Mouse (Mus musculus): ENCODE results near the gene Sorcs2. TPM values are rescaled to one million over a fixed set of nuclear protein-coding genes. Genes with fewer than 3 reads are reported as not detected.

Gene Sorcs2
- total and polyA plus RNA-seq, 3 experiments: 0.42 to 1.6 (median 0.46) TPM

DNA sequence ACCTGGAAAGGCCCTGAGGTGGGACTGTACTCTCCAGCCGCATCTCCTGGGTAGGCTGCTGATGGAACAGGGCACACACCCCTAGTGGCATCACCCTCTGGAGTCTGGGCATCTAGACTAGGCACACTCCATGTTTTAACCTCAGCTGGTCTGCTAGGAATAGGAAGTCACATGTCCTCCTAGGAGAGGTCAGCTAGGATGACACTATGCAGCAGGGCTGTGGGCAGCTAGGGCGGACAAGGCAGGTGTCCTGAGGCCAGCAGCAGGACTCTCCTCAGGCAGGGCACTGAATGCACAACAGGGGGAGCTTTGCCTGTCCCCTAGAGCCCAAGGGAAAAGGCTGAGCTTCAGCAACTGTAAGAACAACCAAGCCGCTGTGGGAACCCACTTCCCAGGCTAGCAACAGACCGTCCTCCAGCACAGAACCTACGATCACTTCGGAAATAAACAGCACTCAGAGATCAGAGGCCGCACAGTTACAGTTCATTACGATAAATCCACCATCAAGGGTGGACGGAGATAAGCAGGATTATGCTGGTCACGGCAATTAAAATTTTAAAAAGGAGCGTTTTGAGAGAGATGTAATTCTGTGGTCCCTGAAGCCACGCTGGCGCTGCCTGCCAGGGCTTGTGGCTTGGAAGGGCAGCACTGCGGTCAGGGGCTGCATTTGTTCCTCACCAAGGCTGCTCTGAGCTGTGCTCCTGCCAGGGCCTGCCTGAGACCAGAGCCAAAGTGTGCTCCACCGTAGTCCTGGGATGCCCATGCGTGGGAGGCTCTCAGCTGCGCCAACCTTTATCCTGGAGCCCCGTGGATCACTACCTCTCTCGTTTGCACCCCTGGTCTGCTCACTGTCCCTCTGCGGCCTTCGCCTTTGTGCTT is 232.3 kb downstream of the Sorcs2 start:
- no peaks in the 10 kb centered on the region for H3K36me3 ChIP-seq (replicated peaks in 1 of 2; ENCODE audit: control insufficient read depth in 1 of 2, insufficient read depth in 1 of 2, low read length in 1 of 2)
- H3K4me2 ChIP-seq (ENCODE audit: insufficient read depth, low read depth, poor library complexity, severe bottlenecking): no peak overlapping the region
- H3K27me3 ChIP-seq (replicated peaks): peaks cover 42% of the 10 kb centered on the region
- no peaks in the 10 kb centered on the region for H3K79me2 ChIP-seq (replicated peaks; ENCODE audit: control insufficient read depth, extremely low read depth, insufficient read depth, poor library complexity, severe bottlenecking)
- TF ChIP-seq UBTF (IDR thresholded peaks at IDR 0.05; ENCODE audit: low read depth, low read length): no peak
- no peak overlapping the region for H3K4me3 ChIP-seq (replicated peaks in 1 of 3; ENCODE audit: low read depth in 2 of 3, low read length in 2 of 3, poor library complexity in 1 of 3)
- dilution Hi-C loops (cut with MboI; ENCODE audit: extremely low pct_ligation_motif_present, extremely low pct_unique_long_range_greater_than_20kb, low sequenced_read_pairs): no loop called here
- no peak overlapping the region for H3K9ac ChIP-seq (ENCODE audit: insufficient read depth, low read depth)
- in situ Hi-C loops (cut with MboI; ENCODE audit: low pct_ligation_motif_present, low pct_unique_long_range_greater_than_20kb, low sequenced_read_pairs): no loop called here
- no peak overlapping the region for H3K27ac ChIP-seq (ENCODE audit: insufficient read depth, low read depth)
- DNase-seq (ENCODE audit: extremely low read depth): no peak
- H3K9me3 ChIP-seq (replicated peaks; ENCODE audit: low read length): no peaks in the 10 kb centered on the region
- H3K4me1 ChIP-seq (ENCODE audit: control insufficient read depth in 1 of 2, insufficient read depth in 2 of 2): peaks cover 0 to 13% of the 10 kb centered on the region in 2 experiments; a peak in 2 of 4 replicates

- Histone ChIP-seq H3K4me2 (ENCODE audit: insufficient read depth, low read depth, poor library complexity, severe bottlenecking) (no peak overlapping the region), H3K4me1 (ENCODE audit: control insufficient read depth in 1 of 2, insufficient read depth in 2 of 2) (peaks cover 3 to 14% of the 10 kb centered on the region in 2 experiments; a peak in 2 of 4 replicates), H3K9me3 (replicated peaks; ENCODE audit: low read length) (no peaks in the 10 kb centered on the region), H3K4me3 (replicated peaks in 1 of 3; ENCODE audit: low read depth in 2 of 3, low read length in 2 of 3, poor library complexity in 1 of 3) (no peak overlapping the region), H3K27me3 (replicated peaks) (no peaks in the 10 kb centered on the region), H3K79me2 (replicated peaks; ENCODE audit: control insufficient read depth, extremely low read depth, insufficient read depth, poor library complexity, severe bottlenecking) (no peaks in the 10 kb centered on the region), H3K36me3 (replicated peaks in 1 of 2; ENCODE audit: control insufficient read depth in 1 of 2, insufficient read depth in 1 of 2, low read length in 1 of 2) (no peaks in the 10 kb centered on the region), H3K27ac (ENCODE audit: insufficient read depth, low read depth) (no peak overlapping the region), H3K9ac (ENCODE audit: insufficient read depth, low read depth) (no peak overlapping the region)
- in situ Hi-C loops (cut with MboI; ENCODE audit: low pct_ligation_motif_present, low pct_unique_long_range_greater_than_20kb, low sequenced_read_pairs): no loop called here
- dilution Hi-C loops (cut with MboI; ENCODE audit: extremely low pct_ligation_motif_present, extremely low pct_unique_long_range_greater_than_20kb, low sequenced_read_pairs): no loop called here
- TF ChIP-seq GABPA (IDR thresholded peaks at IDR 0.05; ENCODE audit: insufficient replicate concordance, low read depth, low read length) (no peak), CTCF (conservative IDR thresholded peaks at IDR 0.05 in 1 of 2, IDR thresholded peaks at IDR 0.05 in 1 of 2; ENCODE audit: low read depth in 2 of 2, low read length in 2 of 2) (no peak), PAX5 (IDR thresholded peaks at IDR 0.05; ENCODE audit: low read length) (no peak), JUND (conservative IDR thresholded peaks at IDR 0.05; ENCODE audit: low read depth, low read length) (no peak), EP300 (IDR thresholded peaks at IDR 0.05; ENCODE audit: low read length) (no peak), ZMIZ1 (IDR thresholded peaks at IDR 0.05; ENCODE audit: low read depth, low read length) (no peak), CHD1 (IDR thresholded peaks at IDR 0.05; ENCODE audit: low read depth, low read length) (no peak), MXI1 (IDR thresholded peaks at IDR 0.05; ENCODE audit: low read depth, low read length) (no peak), ELF1 (IDR thresholded peaks at IDR 0.05; ENCODE audit: low read depth, low read length) (no peak), POLR2AphosphoS2 (IDR thresholded peaks at IDR 0.05; ENCODE audit: low read depth, low read length) (no peak), CHD2 (IDR thresholded peaks at IDR 0.05; ENCODE audit: low read length) (no peak)
- no peak for DNase-seq (ENCODE audit: extremely low read depth)
Observed at GRCm38 (mm10) chr5:36154879-36155485, 243.0 kb downstream of the Sorcs2 start.

Data from CH12.LX (cell line).